Mouse (Mus musculus) E14TG2a.4 (cell line): ENCODE measurements around the gene Pemt.

Experiments used
- CTCF ChIP-seq: conservative IDR thresholded peaks from 2 replicates; pipeline ENCODE4 v1.5.1; 2014; ENCODE audit warnings: low read length
- POU5F1 ChIP-seq: IDR thresholded peaks from 2 replicates; pipeline ENCODE4 v1.6.1; 2014; ENCODE audit warnings: low read length, borderline replicate concordance

DNA sequence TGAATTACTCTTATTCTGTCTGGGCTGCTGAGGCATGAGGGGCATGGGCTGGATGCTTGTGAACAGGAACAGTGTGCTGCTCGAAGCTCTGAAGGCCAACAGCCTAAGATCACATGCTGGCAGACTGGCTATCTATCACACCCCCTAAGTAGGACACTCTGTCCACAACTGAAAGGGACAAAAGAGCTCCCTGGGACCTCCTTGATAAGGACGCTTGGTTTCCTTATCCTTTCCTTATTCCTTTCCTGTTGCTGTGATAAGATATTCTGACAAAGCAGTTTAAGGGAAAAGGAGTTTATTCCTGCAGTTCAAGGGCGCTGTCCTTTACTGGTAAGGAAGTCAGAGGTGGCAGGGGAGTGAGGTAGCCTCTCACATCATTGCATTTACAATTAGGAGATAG, 105.6 kb downstream of the Pemt start:
- no peak for TF ChIP-seq CTCF
- no peak for TF ChIP-seq POU5F1
